Mouse (Mus musculus) lung, adult 2 months (tissue): ENCODE measurements around the gene Tbck. TPM values are rescaled to one million over a fixed set of nuclear protein-coding genes. Genes with fewer than 3 reads are reported as not detected.
A peak's percentile ranks its signal among the peaks of the same experiment; 100 is the strongest.

ENCODE experiments used
- DNase-seq: peaks from one replicate; pipeline ENCODE4 v3.0.0; 2022
- H3K4me1 ChIP-seq: fragments of 200-500 bp; 2 replicates; pipeline ENCODE4 v1.6.1; 2011; ENCODE audit warnings: low read length; ENCODE audit not compliant: control insufficient read depth, insufficient read depth
- H3K4me3 ChIP-seq: fragments of 200-500 bp; replicated peaks from 2 replicates; pipeline ENCODE3; 2011; ENCODE audit warnings: low read depth, mild to moderate bottlenecking, control low read depth, low read length; ENCODE audit errors: extremely low read depth
- CTCF ChIP-seq: fragments of 200-500 bp; IDR thresholded peaks from 2 replicates; pipeline ENCODE4 v1.5.1; 2011; ENCODE audit warnings: mild to moderate bottlenecking, low read length, control low read depth; ENCODE audit not compliant: insufficient read depth
- POLR2A ChIP-seq: fragments of 200-500 bp; IDR thresholded peaks from 2 replicates; pipeline ENCODE4 v1.6.1; 2011; ENCODE audit warnings: low read depth, mild to moderate bottlenecking, control low read depth, low read length, borderline replicate concordance; ENCODE audit errors: extremely low read depth
- WGBS: fragments of 180-500 bp; shearing (Covaris S2); methylation state at CpG from one replicate; pipeline ENCODE4 v1.1.7; 2018; 5-methylcytosine and 5-hydroxymethylcytosine counted together
- polyA plus RNA-seq: library from polyadenylated mRNA; depleted of rRNA; stranded (reverse); fragments of >200 nt; gene quantifications from 2 replicates; pipeline ENCODE4 v1.2.3, GENCODE M21; 2012; rRNA removed

Gene Tbck
- 3.0 and 4.0 TPM in 2 replicates for polyA plus RNA-seq

DNA sequence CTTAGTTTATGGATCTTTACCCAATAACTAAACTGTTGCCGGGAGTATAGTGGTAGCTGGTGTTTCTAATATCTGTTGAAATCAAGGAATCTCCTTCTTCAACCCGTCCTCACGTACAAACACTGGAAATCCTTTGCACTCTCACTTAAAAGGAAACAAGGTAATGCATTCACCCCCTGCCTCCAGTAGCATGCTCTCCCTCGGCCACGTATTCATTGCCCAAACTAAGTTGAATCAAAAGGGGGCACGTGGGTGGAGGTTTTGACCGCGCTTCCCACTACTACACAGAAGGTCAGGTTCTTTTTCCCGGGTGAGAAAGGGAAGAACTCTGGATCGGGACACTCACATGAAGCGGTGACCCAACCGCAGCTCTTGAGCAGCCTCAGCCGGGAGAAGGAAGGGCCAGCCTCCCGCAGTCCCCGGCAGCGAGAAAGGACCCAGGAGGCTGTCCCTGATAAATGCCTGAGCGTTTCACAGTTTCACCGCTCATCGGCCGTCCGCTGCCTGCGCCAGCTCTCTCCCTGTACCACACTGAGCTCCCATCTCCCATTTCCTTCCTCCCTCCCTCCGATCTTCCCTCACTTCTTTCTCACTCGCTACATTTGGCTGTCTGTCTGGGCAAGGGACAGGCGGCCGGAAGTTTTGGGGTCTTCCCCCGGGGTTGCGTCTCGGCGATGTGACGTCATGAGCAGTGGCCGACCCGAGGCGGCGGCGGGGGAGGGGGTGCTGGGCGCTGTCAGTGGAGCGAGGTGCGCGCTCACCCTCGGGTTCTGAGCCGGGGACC is at the start of gene Tbck:
Tbck (plus strand) TSS at position 698 of the 784 bp plus-strand sequence.
- under 1% methylated on average over 42 of the region's 42 CpGs for WGBS
- DNase-seq = peak; percentile 95
- no peaks in the 10 kb centered on the region for H3K4me1 ChIP-seq
- peak within 1 kb of the TSS; percentile 78 for H3K4me3 ChIP-seq
- TF ChIP-seq CTCF = no peak
- TF ChIP-seq POLR2A = peak; percentile 66

DNA sequence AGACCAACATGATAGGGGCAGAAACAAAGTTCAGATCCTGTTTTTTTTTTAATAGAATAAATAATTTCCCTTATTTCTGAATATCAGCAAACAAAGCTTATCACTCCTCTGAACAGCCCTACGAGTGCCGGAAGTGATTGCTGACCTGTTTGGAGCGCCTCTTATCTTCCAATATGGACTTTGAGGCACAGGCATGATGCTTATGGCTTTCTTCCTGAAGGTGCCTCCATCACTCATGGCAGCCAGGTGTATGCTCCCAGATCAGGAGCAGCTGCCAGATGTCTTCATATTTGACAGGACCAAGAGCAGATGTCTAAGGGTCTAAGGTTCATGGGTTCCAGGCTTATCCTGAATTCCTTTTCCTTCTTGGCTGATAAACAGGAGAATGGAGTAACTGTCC is 46.9 kb upstream of the Tbck start:
- TF ChIP-seq CTCF (no peak), POLR2A (no peak)
- 73% methylated on average over 3 of the region's 3 CpGs for WGBS

DNA sequence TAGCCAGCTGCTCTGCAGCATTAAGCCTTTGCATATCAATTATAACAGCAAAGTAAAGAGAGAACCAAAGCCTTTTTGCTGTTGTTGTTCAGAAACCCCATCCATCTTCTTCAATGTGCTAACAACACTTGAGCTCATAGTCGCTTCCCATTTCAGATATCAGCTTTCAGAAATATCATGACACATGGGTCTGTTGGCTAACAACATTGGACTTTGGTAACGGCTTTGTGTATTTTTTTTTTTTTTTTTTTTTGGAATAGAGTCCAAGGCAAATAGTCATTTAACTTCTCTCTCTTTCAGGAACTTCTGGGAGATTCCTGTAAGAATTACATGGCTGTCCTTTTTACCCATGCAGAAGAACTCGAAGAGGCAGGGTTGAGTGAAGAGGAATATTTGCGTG is 39.9 kb upstream of the Tbck start:
- H3K4me3 ChIP-seq = no peak overlapping the region
- 64% methylated on average over 4 of the region's 4 CpGs for WGBS
- no peaks in the 10 kb centered on the region for H3K4me1 ChIP-seq
- TF ChIP-seq POLR2A (no peak), CTCF (no peak)
- DNase-seq = no peak

More for the DNA sequence above, 46.9 kb upstream of the Tbck start:
- DNase-seq = no peak
- no peaks in the 10 kb centered on the region for H3K4me1 ChIP-seq
- H3K4me3 ChIP-seq = no peak overlapping the region

DNA sequence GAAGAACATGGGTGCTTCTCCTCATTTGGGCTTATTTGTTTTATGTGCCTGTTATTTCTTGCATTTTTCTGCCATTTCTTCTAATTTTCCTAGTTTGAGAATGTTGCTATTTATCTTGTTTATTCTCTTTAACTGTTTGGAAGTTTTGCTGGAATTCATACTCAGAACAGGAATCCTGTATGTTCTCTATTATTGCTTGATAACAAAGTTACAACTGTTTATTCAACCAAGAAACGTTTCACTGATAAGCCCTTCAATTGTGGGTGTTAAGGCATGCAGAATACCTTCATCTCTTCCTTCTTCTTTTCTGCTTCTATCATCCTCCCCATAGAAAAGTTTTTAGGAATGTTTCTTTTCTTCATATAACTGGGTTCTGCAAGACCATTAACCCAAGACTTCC is 37.1 kb upstream of the Tbck start:
- 18% methylated on average over 1 of the region's 1 CpGs for WGBS
- no peak for DNase-seq
- H3K4me3 ChIP-seq = no peak overlapping the region
- no peak for TF ChIP-seq CTCF
- no peak for TF ChIP-seq POLR2A
- H3K4me1 ChIP-seq = no peaks in the 10 kb centered on the region

DNA sequence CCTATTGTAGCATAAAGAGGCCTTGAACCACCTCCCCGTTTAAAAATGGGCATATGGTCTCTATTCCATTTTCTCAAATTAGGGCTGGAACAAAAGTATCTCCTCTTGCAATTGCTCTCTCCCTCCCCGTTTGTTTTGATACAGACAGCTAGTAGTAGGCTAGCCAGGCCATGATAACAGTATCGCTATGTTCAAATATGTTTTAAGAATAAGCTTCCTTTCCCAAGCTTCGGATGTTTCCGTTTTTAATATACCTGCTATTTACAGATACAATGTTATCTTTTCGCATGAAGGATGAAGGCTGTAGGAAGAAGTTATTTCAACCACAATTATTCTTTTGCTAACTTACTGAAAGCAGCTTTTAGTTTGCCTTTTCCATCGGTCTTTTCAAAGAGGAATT is 34.6 kb upstream of the Tbck start:
- no peak for DNase-seq
- no peak overlapping the region for H3K4me3 ChIP-seq
- TF ChIP-seq CTCF = no peak
- TF ChIP-seq POLR2A = no peak
- H3K4me1 ChIP-seq = no peaks in the 10 kb centered on the region
- WGBS = 76% methylated on average over 7 of the region's 7 CpGs

DNA sequence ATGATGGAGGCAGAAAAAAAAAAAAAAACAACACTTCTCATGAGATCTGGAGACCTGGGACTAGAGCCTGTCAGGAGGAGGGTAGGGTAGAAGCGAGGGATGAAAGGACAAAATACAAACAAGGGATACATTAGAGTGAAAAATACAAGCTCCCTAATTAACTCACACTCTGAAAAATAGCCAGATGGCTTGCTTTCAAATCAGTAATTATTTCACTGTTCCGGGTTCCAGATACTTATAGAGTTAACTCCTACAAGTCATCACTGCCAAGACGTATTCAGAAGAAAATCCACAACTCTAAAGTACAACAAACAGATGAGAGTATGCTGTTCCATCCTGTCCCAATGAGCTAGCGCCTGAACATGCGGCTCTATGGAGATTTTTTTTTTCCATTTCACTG is 33.8 kb upstream of the Tbck start:
- 74% methylated on average over 5 of the region's 5 CpGs for WGBS
- TF ChIP-seq POLR2A = no peak
- TF ChIP-seq CTCF = no peak
- Histone ChIP-seq H3K4me1 (no peaks in the 10 kb centered on the region), H3K4me3 (no peak overlapping the region)
- DNase-seq = no peak

DNA sequence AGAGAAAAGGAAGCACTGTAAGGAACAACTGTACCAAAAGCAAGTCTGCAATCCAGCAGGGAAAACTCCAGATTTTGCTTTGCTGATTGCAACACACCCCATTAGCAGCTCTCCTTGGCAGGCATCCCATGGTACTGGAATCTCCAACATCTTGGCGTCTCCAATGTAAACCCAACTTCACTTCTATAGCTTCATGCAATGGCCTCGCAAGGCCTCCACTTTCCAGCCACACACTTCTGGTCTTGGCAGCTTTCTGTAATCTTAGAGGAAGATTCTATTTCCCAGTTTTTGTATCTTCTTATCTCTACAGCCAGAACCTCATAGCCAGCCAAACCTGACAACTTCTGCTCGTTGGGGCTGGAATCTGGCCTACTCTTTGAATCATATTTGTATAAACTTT is 32.2 kb upstream of the Tbck start:
- no peak for TF ChIP-seq POLR2A
- no peak for TF ChIP-seq CTCF
- no peak overlapping the region for H3K4me3 ChIP-seq
- peak; percentile 22 for DNase-seq
- 33% methylated on average over 3 of the region's 3 CpGs for WGBS
- H3K4me1 ChIP-seq = no peaks in the 10 kb centered on the region

DNA sequence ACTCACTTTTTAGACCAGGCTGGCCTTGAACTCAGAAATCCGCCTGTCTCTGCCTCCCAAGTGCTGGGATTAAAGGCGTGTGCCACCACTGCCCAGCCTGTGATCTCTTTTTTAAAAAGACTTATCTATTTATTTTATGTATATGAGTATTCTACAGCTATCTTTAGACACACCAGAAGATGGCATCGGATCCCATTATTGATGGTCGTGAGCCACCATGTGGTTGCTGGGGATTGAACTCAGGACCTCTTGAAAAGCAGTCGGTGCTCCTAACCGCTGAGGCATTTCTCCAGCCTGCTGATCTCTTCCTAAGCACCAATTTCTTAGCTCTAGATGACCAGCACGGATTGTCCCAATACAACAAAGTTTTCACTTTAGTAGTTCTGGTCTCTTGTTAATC is 30.0 kb upstream of the Tbck start:
- no peaks in the 10 kb centered on the region for H3K4me1 ChIP-seq
- no peak for DNase-seq
- no peak for TF ChIP-seq CTCF
- no peak for TF ChIP-seq POLR2A
- no peak overlapping the region for H3K4me3 ChIP-seq
- WGBS = 92% methylated on average over 7 of the region's 7 CpGs

DNA sequence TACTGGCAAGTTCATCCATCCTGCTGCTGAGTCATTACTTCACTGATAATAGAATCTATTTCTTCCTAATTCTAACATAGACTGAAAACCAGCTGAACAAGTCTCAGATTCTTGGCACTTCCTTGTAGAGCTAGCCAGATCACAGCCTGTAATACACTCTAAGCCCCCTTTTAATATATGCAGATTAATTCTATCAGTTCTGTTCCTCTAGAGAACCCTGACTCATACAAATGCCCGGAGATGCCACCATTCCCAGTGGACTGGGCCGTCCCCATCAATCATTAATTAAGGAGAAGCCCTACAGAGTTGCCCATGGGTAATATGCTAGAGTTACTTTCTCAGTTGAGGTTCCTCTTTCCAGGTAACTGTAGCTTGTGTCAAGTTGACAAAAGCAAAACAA is 28.0 kb upstream of the Tbck start:
- TF ChIP-seq CTCF = no peak
- no peak for TF ChIP-seq POLR2A
- 84% methylated on average over 2 of the region's 2 CpGs for WGBS
- no peaks in the 10 kb centered on the region for H3K4me1 ChIP-seq
- DNase-seq = no peak
- no peak overlapping the region for H3K4me3 ChIP-seq

DNA sequence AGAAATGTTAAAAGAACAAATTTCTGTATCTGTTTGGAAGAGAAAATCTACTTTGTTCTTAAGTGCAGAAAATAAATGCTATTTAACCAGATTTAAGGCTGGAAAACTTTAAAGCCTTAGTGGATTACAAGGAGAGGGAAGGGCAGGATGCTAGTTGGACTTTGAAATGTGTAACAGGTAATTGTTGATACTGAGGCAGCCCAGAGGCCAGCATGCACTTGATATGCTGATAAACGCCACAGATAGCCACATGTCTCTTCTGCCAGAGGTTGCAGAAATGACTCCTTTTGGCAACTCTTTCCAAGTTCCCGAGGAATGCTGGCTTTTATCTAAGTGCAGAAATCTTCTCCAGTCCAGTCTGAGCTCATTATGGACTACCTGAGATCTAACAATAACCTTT is 6.5 kb upstream of the Tbck start:
- TF ChIP-seq POLR2A (no peak), CTCF (no peak)
- no peaks in the 10 kb centered on the region for H3K4me1 ChIP-seq
- WGBS = 81% methylated on average over 2 of the region's 2 CpGs
- H3K4me3 ChIP-seq = no peak overlapping the region
- DNase-seq = no peak
